Mouse (Mus musculus) mouse embryonic stem cell (cell line): Measurements from ENCODE around the gene Glt8d2.

ENCODE experiments used
- in situ Hi-C, 2 experiments: fragments of 300-500 bp; cut with MboI; formaldehyde crosslinking; loops; 1 replicate in 1 of 2; 3 replicates in 1 of 2; pipeline ENCODE4 v1.14.3; 2019 to 2020; ENCODE audit warnings: low sequenced_read_pairs in 2 of 2, low pct_unique_long_range_greater_than_20kb in 1 of 2, mixed read lengths in 1 of 2; ENCODE audit not compliant: unreplicated experiment in 1 of 2

The Glt8d2 gene

GRCm38 (mm10) chr10:82690494-82690893 lies at the start of gene Glt8d2:
Gene Glt8d2, minus strand, starts transcription at chr10:82690650.
- in situ Hi-C loops = no loop called here

- in situ Hi-C loops = no loop called here
Measured at GRCm38 (mm10) chr10:82699296-82699941, 9.0 kb upstream of the Glt8d2 start.

- in situ Hi-C loops = no loop called here
Measured at GRCm38 (mm10) chr10:82698712-82699261, 8.3 kb upstream of the Glt8d2 start.

- in situ Hi-C loops = no loop called here
Measured at GRCm38 (mm10) chr10:82697305-82697898, 7.0 kb upstream of the Glt8d2 start.

- in situ Hi-C loops = no loop called here
Measured at GRCm38 (mm10) chr10:82696453-82697079, 6.1 kb upstream of the Glt8d2 start.

GRCm38 (mm10) chr10:82695956-82696355 lies 5.5 kb upstream of the Glt8d2 start, which contains the start of gene Hcfc2:
Gene Hcfc2, plus strand, starts transcription at chr10:82696160.
- in situ Hi-C loops = no loop called here

- in situ Hi-C loops = no loop called here
Measured at GRCm38 (mm10) chr10:82689681-82690211, 704 bp downstream of the Glt8d2 start.

GRCm38 (mm10) chr10:82685440-82685839 lies 5.0 kb downstream of the Glt8d2 start:
- in situ Hi-C loops = no loop called here

- in situ Hi-C loops = no loop called here
Measured at GRCm38 (mm10) chr10:82681639-82682038, 8.8 kb downstream of the Glt8d2 start.

- in situ Hi-C loops = no loop called here
Measured at GRCm38 (mm10) chr10:82680769-82681168, 9.7 kb downstream of the Glt8d2 start.

GRCm38 (mm10) chr10:82676949-82677348 lies 13.5 kb downstream of the Glt8d2 start:
- in situ Hi-C loops = no loop called here

GRCm38 (mm10) chr10:82670205-82670604 lies 20.2 kb downstream of the Glt8d2 start:
- in situ Hi-C loops = no loop called here

GRCm38 (mm10) chr10:82666436-82667234 lies 23.8 kb downstream of the Glt8d2 start:
- in situ Hi-C loops = loop anchor here (5.0 to 10.0 kb wide), 3 partner anchors 126 to 238 kb away; no protein-coding TSS in a partner anchor

GRCm38 (mm10) chr10:82665951-82666350 lies 24.5 kb downstream of the Glt8d2 start:
- in situ Hi-C loops = loop anchor here (5.0 to 10.0 kb wide), 3 partner anchors 126 to 239 kb away; no protein-coding TSS in a partner anchor

GRCm38 (mm10) chr10:82663289-82663688 lies 27.2 kb downstream of the Glt8d2 start:
- in situ Hi-C loops = loop anchor here (10.0 kb wide), 2 partner anchors 132 to 242 kb away; no protein-coding TSS in a partner anchor

GRCm38 (mm10) chr10:82662267-82662990 lies 28.0 kb downstream of the Glt8d2 start:
- in situ Hi-C loops = loop anchor here (10.0 kb wide), 2 partner anchors 132 to 242 kb away; no protein-coding TSS in a partner anchor

GRCm38 (mm10) chr10:82661820-82662219 lies 28.6 kb downstream of the Glt8d2 start:
- in situ Hi-C loops = loop anchor here (10.0 kb wide), 2 partner anchors 133 to 243 kb away; no protein-coding TSS in a partner anchor
